Mouse (Mus musculus): ENCODE measurements around the gene Nusap1. TPM values are rescaled to one million over a fixed set of nuclear protein-coding genes. Genes with fewer than 3 reads are reported as not detected.
"Not testable (repeated sequence)": the region's sequence is repeated elsewhere in the genome, so short reads cannot be mapped to it uniquely, and the experiment has no call there.

Nusap1 gene
- polyA plus RNA-seq, 1 experiment from 2014 or later = 74.6 TPM

GRCm38 (mm10) chr2:119601575-119601974 lies 16.5 kb upstream of the Nusap1 start:
- not testable (repeated sequence) for DNase-seq (ENCODE audit: low spot score); H3K27ac ChIP-seq (replicated peaks); H3K27me3 ChIP-seq (replicated peaks; ENCODE audit: low read depth, poor library complexity, severe bottlenecking); H3K9me3 ChIP-seq; H3K4me1 ChIP-seq; H3K4me3 ChIP-seq
- WGBS = 71% methylated on average over 3 of the region's 3 CpGs
- peaks cover 96% of the 10 kb centered on the region for H3K36me3 ChIP-seq (replicated peaks)

GRCm38 (mm10) chr2:119602488-119602887 lies 15.6 kb upstream of the Nusap1 start:
- Histone ChIP-seq H3K27ac (replicated peaks) (no peak overlapping the region), H3K4me3 (no peak overlapping the region), H3K27me3 (replicated peaks; ENCODE audit: low read depth, poor library complexity, severe bottlenecking) (no peaks in the 10 kb centered on the region), H3K36me3 (replicated peaks) (peaks cover 96% of the 10 kb centered on the region), H3K4me1 (0 out of 2 replicates have a peak, but pooled peaks cover 3% of the 10 kb centered on the region), H3K9me3 (no peaks in the 10 kb centered on the region)
- no peak for DNase-seq (ENCODE audit: low spot score)
- WGBS = 82% methylated on average over 1 of the region's 1 CpGs

GRCm38 (mm10) chr2:119603909-119604308 lies 14.2 kb upstream of the Nusap1 start:
- DNase-seq (ENCODE audit: low spot score) = no peak
- WGBS = 78% methylated on average over 2 of the region's 2 CpGs
- Histone ChIP-seq H3K27ac (replicated peaks) (no peak overlapping the region), H3K27me3 (replicated peaks; ENCODE audit: low read depth, poor library complexity, severe bottlenecking) (no peaks in the 10 kb centered on the region), H3K36me3 (replicated peaks) (peaks cover 96% of the 10 kb centered on the region), H3K4me3 (no peak overlapping the region), H3K9me3 (no peaks in the 10 kb centered on the region), H3K4me1 (0 out of 2 replicates have a peak, but pooled peaks cover 3% of the 10 kb centered on the region)

GRCm38 (mm10) chr2:119605361-119605973 lies 12.6 kb upstream of the Nusap1 start:
- Histone ChIP-seq H3K4me1 (0 out of 2 replicates have a peak, but pooled peaks cover 3% of the 10 kb centered on the region), H3K9me3 (no peaks in the 10 kb centered on the region), H3K27ac (replicated peaks) (no peak overlapping the region), H3K4me3 (no peak overlapping the region), H3K36me3 (replicated peaks) (peaks cover 96% of the 10 kb centered on the region), H3K27me3 (replicated peaks; ENCODE audit: low read depth, poor library complexity, severe bottlenecking) (no peaks in the 10 kb centered on the region)
- no peak for DNase-seq (ENCODE audit: low spot score)
- WGBS = 93% methylated on average over 6 of the region's 6 CpGs

GRCm38 (mm10) chr2:119607023-119607422 lies 11.1 kb upstream of the Nusap1 start:
- no peaks in the 10 kb centered on the region for H3K9me3 ChIP-seq
- H3K27me3 ChIP-seq (replicated peaks; ENCODE audit: low read depth, poor library complexity, severe bottlenecking) = no peaks in the 10 kb centered on the region
- no peak for DNase-seq (ENCODE audit: low spot score)
- WGBS = 94% methylated on average over 4 of the region's 4 CpGs
- H3K36me3 ChIP-seq (replicated peaks) = peaks cover 99% of the 10 kb centered on the region
- no peaks in the 10 kb centered on the region for H3K4me1 ChIP-seq
- H3K27ac ChIP-seq (replicated peaks) = no peak overlapping the region
- H3K4me3 ChIP-seq = no peak overlapping the region

- DNase-seq (ENCODE audit: low spot score) = no peak
- Histone ChIP-seq H3K27me3 (replicated peaks; ENCODE audit: low read depth, poor library complexity, severe bottlenecking) (no peaks in the 10 kb centered on the region), H3K27ac (replicated peaks) (peak overlapping the region; percentile 91), H3K4me3 (peak overlapping the region; percentile 87), H3K9me3 (no peaks in the 10 kb centered on the region), H3K4me1 (peaks cover 34% of the 10 kb centered on the region), H3K36me3 (replicated peaks) (peaks cover 26% of the 10 kb centered on the region)
- under 1% methylated on average over 13 of the region's 13 CpGs for WGBS
These were observed 278 bp upstream of the Nusap1 start for GRCm38 (mm10) chr2:119617841-119618198.

GRCm38 (mm10) chr2:119619002-119619401 lies 904 bp downstream of the Nusap1 start:
- H3K4me1 ChIP-seq = peaks cover 34% of the 10 kb centered on the region
- 20% methylated on average over 6 of the region's 6 CpGs for WGBS
- H3K4me3 ChIP-seq = peak overlapping the region; percentile 87
- H3K27me3 ChIP-seq (replicated peaks; ENCODE audit: low read depth, poor library complexity, severe bottlenecking); DNase-seq (ENCODE audit: low spot score); H3K9me3 ChIP-seq: not testable (repeated sequence)
- H3K36me3 ChIP-seq (replicated peaks) = peaks cover 27% of the 10 kb centered on the region
- peak overlapping the region; percentile 91 for H3K27ac ChIP-seq (replicated peaks)

GRCm38 (mm10) chr2:119621302-119621701 lies 3.2 kb downstream of the Nusap1 start:
- Histone ChIP-seq H3K9me3 (no peaks in the 10 kb centered on the region), H3K27ac (replicated peaks) (no peak overlapping the region), H3K4me3 (0 out of 2 replicates have a peak overlapping the region, but pooled peaks have one; percentile 21), H3K27me3 (replicated peaks; ENCODE audit: low read depth, poor library complexity, severe bottlenecking) (no peaks in the 10 kb centered on the region), H3K36me3 (replicated peaks) (peaks cover 39% of the 10 kb centered on the region), H3K4me1 (peaks cover 34% of the 10 kb centered on the region)
- DNase-seq (ENCODE audit: low spot score) = no peak
- WGBS = 96% methylated on average over 2 of the region's 2 CpGs

- peaks cover 99% of the 10 kb centered on the region for H3K36me3 ChIP-seq (replicated peaks)
- H3K27ac ChIP-seq (replicated peaks) = no peak overlapping the region
- no peaks in the 10 kb centered on the region for H3K27me3 ChIP-seq (replicated peaks; ENCODE audit: low read depth, poor library complexity, severe bottlenecking)
- no peaks in the 10 kb centered on the region for H3K9me3 ChIP-seq
- 83% methylated on average over 1 of the region's 1 CpGs for WGBS
- H3K4me1 ChIP-seq = no peaks in the 10 kb centered on the region
- H3K4me3 ChIP-seq = no peak overlapping the region
- no peak for DNase-seq (ENCODE audit: low spot score)
These were observed 18.7 kb downstream of the Nusap1 start for GRCm38 (mm10) chr2:119636781-119637180.

- Histone ChIP-seq H3K4me1 (no peaks in the 10 kb centered on the region), H3K36me3 (replicated peaks) (peaks cover 100% of the 10 kb centered on the region), H3K27ac (replicated peaks) (no peak overlapping the region), H3K4me3 (no peak overlapping the region), H3K27me3 (replicated peaks; ENCODE audit: low read depth, poor library complexity, severe bottlenecking) (no peaks in the 10 kb centered on the region), H3K9me3 (no peaks in the 10 kb centered on the region)
- no peak for DNase-seq (ENCODE audit: low spot score)
- 97% methylated on average over 5 of the region's 5 CpGs for WGBS
These were observed 23.3 kb downstream of the Nusap1 start for GRCm38 (mm10) chr2:119641214-119641912.

GRCm38 (mm10) chr2:119644254-119644653 lies 26.2 kb downstream of the Nusap1 start:
- H3K36me3 ChIP-seq (replicated peaks) = peaks cover 100% of the 10 kb centered on the region
- H3K4me1 ChIP-seq = no peaks in the 10 kb centered on the region
- 91% methylated on average over 5 of the region's 5 CpGs for WGBS
- DNase-seq (ENCODE audit: low spot score) = no peak
- H3K27me3 ChIP-seq (replicated peaks; ENCODE audit: low read depth, poor library complexity, severe bottlenecking) = no peaks in the 10 kb centered on the region
- no peaks in the 10 kb centered on the region for H3K9me3 ChIP-seq
- H3K27ac ChIP-seq (replicated peaks) = no peak overlapping the region
- no peak overlapping the region for H3K4me3 ChIP-seq

GRCm38 (mm10) chr2:119662220-119663182 lies 44.4 kb downstream of the Nusap1 start, which contains the start of gene Ndufaf1:
Ndufaf1 (minus strand) TSS chr2:119662827.
- Histone ChIP-seq H3K9me3 (no peaks in the 10 kb centered on the region), H3K4me1 (peaks cover 9% of the 10 kb centered on the region), H3K36me3 (replicated peaks) (peaks cover 28% of the 10 kb centered on the region), H3K27me3 (replicated peaks; ENCODE audit: low read depth, poor library complexity, severe bottlenecking) (no peaks in the 10 kb centered on the region), H3K27ac (replicated peaks) (peak within 1 kb of the TSS; percentile 83), H3K4me3 (peak within 1 kb of the TSS; percentile 85)
- WGBS = 2% methylated on average over 44 of the region's 44 CpGs
- peak; percentile 80 for DNase-seq (ENCODE audit: low spot score)

Measured in embryonic facial prominence, embryonic 10.5 days (tissue).